8 mouse cellular contexts compared by ENCODE assay signal in genomic region chr19:3669100-3669499, GRCm38 (mm10). TPM values are rescaled to one million over a fixed set of nuclear protein-coding genes. Genes with fewer than 3 reads are reported as not detected.
DNase-seq lines count a peak whose midpoint lies in the region; ATAC-seq and TF ChIP-seq lines count a peak whose summit lies in the region.

No protein-coding gene starts in this region.

- TF ChIP-seq CTCF in gastrocnemius, adult 2 months (IDR thresholded peaks at IDR 0.05), result peak; percentile 17; the same call in 1 of the 2 replicates
- TF ChIP-seq CTCF in brain, embryonic 14.5 days (IDR thresholded peaks at IDR 0.05; ENCODE audit: borderline replicate concordance, extremely low read depth, insufficient read depth, insufficient read length), result no peak
- TF ChIP-seq CTCF in small intestine, adult 2 months (IDR thresholded peaks at IDR 0.05; ENCODE audit: extremely low read depth, insufficient read length, insufficient replicate concordance, low read depth, low read length), result no peak

- peaks cover 17% of the 10 kb centered on the region for H3K36me3 ChIP-seq in limb, embryonic 14.5 days (ENCODE audit: control insufficient read depth, insufficient read depth, low read length)
- H3K36me3 ChIP-seq in small intestine, adult 2 months (ENCODE audit: control insufficient read depth, insufficient read depth, low read length), result peaks cover 4% of the 10 kb centered on the region; the same call in 1 of the 2 replicates

- TF ChIP-seq POLR2A in brain, embryonic 14.5 days (IDR thresholded peaks at IDR 0.05; ENCODE audit: borderline replicate concordance, extremely low read depth, insufficient read depth, insufficient read length, poor library complexity, severe bottlenecking), result no peak
- TF ChIP-seq POLR2A in limb, embryonic 14.5 days (IDR thresholded peaks at IDR 0.05; ENCODE audit: borderline replicate concordance, extremely low read depth, insufficient read depth, insufficient read length), result no peak
- TF ChIP-seq POLR2A in small intestine, adult 2 months (IDR thresholded peaks at IDR 0.05; ENCODE audit: low read depth, low read length), result no peak

- WGBS in limb, embryonic 14.5 days, result 53% methylated on average over 13 of the region's 13 CpGs
- WGBS in small intestine, adult 2 months, result 8% methylated on average over 13 of the region's 13 CpGs

- peaks cover 49% of the 10 kb centered on the region for H3K4me1 ChIP-seq in limb, embryonic 14.5 days (ENCODE audit: control insufficient read depth, insufficient read depth, low read length)
- peaks cover 43% of the 10 kb centered on the region for H3K4me1 ChIP-seq in small intestine, adult 2 months (ENCODE audit: control insufficient read depth, insufficient read depth, insufficient read length, low read length)

- intact Hi-C loops in gastrocnemius, adult 2 months (cut with DNase I), result no loop called here
- intact Hi-C loops in heart, postnatal 10 days (cut with DNase I), result no loop called here

- H3K9me3 ChIP-seq in limb, embryonic 14.5 days (ENCODE audit: control insufficient read depth, low read length), result 0 out of 2 replicates have a peak, but pooled peaks cover 5% of the 10 kb centered on the region

- peak; percentile 64 for DNase-seq in gastrocnemius, adult 2 months
- DNase-seq in gastrocnemius, postnatal 4 days (ENCODE audit: low spot score in 2 of 2), result no peak
- DNase-seq in brain, embryonic 14.5 days (ENCODE audit: low read depth), result peak; percentile 40
- DNase-seq in heart, postnatal 10 days, result peak; percentile 50 to 60
- peak; percentile 53 for DNase-seq in limb, embryonic 14.5 days (ENCODE audit: low spot score)
- DNase-seq in right cerebral cortex, postnatal 14 days, result no peak
- no peak for DNase-seq in cerebellum, postnatal 25 days

- peak overlapping the region; percentile 59 for H3K4me3 ChIP-seq in gastrocnemius, adult 2 months
- no peak overlapping the region for H3K4me3 ChIP-seq in limb, embryonic 14.5 days (replicated peaks; ENCODE audit: low read length)
- H3K4me3 ChIP-seq in small intestine, adult 2 months (ENCODE audit: low read depth, low read length), result 0 out of 2 replicates have a peak overlapping the region, but pooled peaks have one; percentile 7

- peak overlapping the region; percentile 87 for H3K27ac ChIP-seq in gastrocnemius, adult 2 months
- H3K27ac ChIP-seq in limb, embryonic 14.5 days (replicated peaks; ENCODE audit: low read depth, low read length), result peak overlapping the region; percentile 65
- H3K27ac ChIP-seq in small intestine, adult 2 months (ENCODE audit: insufficient read depth, low read depth, low read length), result peak overlapping the region; percentile 79

- peak; percentile 27; the same call in 1 of the 2 replicates for ATAC-seq in limb, embryonic 14.5 days (ENCODE audit: low FRiP score, low read depth)

- no peak overlapping the region for H3K9ac ChIP-seq in limb, embryonic 14.5 days (ENCODE audit: low read depth, low read length, severe bottlenecking)

- 0 out of 2 replicates have a peak overlapping the region, but pooled peaks have one; percentile 11 for H3K4me2 ChIP-seq in limb, embryonic 14.5 days (replicated peaks; ENCODE audit: low read depth, low read length, severe bottlenecking)

- H3K27me3 ChIP-seq in limb, embryonic 14.5 days (ENCODE audit: control insufficient read depth, insufficient read depth, low read length), result no peaks in the 10 kb centered on the region
- H3K27me3 ChIP-seq in small intestine, adult 2 months (ENCODE audit: control insufficient read depth, insufficient read depth, low read length), result no peaks in the 10 kb centered on the region

RNA-seq across cellular contexts. Expression of gene Lrp5, which starts 17.3 kb away (rescaled TPM):
- total RNA-seq in gastrocnemius, adult 2 months (2021), result 10 to 100 TPM; 21.4 to 30.4 TPM
- total RNA-seq in gastrocnemius, postnatal 4 days (2021), result 10 to 100 TPM; 51.4 to 55.9 TPM
- 4.8 and 10.7 TPM in 2 replicates for polyA plus RNA-seq in brain, embryonic 14.5 days (2012; rRNA removed)
- 10 to 100 TPM; 50.6 to 51.0 TPM for total RNA-seq in heart, postnatal 10 days (2021)
- 36.3 and 48.4 TPM in 2 replicates for polyA plus RNA-seq in limb, embryonic 14.5 days (2012; rRNA removed)
- polyA plus RNA-seq in limb, embryonic 14.5 days (2014; fragmentation: Nextera tagmentation; extraction: Ambion mirVana), result 9.5 and 9.8 TPM in 2 replicates
- 50.9 and 96.7 TPM in 2 replicates for polyA plus RNA-seq in small intestine, adult 2 months (2012; rRNA removed)

RNA-seq across cellular contexts. Expression of gene 1810055G02Rik, which starts 39.0 kb away (rescaled TPM):
- total RNA-seq in gastrocnemius, adult 2 months (2021), result 1 to 10 TPM; 9.6 to 9.8 TPM
- 10 to 100 TPM; 29.8 to 29.9 TPM for total RNA-seq in gastrocnemius, postnatal 4 days (2021)
- 48.5 and 50.3 TPM in 2 replicates for polyA plus RNA-seq in brain, embryonic 14.5 days (2012; rRNA removed)
- total RNA-seq in heart, postnatal 10 days (2021), result 10 to 100 TPM; 12.0 to 14.2 TPM
- 76.0 and 94.1 TPM in 2 replicates for polyA plus RNA-seq in limb, embryonic 14.5 days (2012; rRNA removed)
- polyA plus RNA-seq in limb, embryonic 14.5 days (2014; fragmentation: Nextera tagmentation; extraction: Ambion mirVana), result 56.4 and 56.9 TPM in 2 replicates
- 180 and 300 TPM in 2 replicates for polyA plus RNA-seq in small intestine, adult 2 months (2012; rRNA removed)

Comparison
In these comparisons a context has a peak if more than half of its experiments do, and no peak if none do; other contexts are left out.
1. DNase-seq: peak in gastrocnemius, adult 2 months (single experiment), brain, embryonic 14.5 days (single experiment), heart, postnatal 10 days (2 of 2) and limb, embryonic 14.5 days (single experiment); none in gastrocnemius, postnatal 4 days (0 of 2), right cerebral cortex, postnatal 14 days (single experiment) and cerebellum, postnatal 25 days (0 of 2).
2. Peak in every context shown above with its lines, with median percentiles within 50 percentile points of each other: H3K27ac ChIP-seq.